In genomic region chr17:47142885-47143284, GRCm38 (mm10) we compare ENCODE assay signal across 8 mouse cellular contexts.
DNase-seq lines count a peak whose midpoint lies in the region; ATAC-seq and TF ChIP-seq lines count a peak whose summit lies in the region.

No protein-coding gene starts in this region.

- H3K4me2 ChIP-seq in embryonic facial prominence, embryonic 15.5 days (replicated peaks): peak overlapping the region; percentile 86
- peak overlapping the region; percentile 88 for H3K4me2 ChIP-seq in intestine, embryonic 16.5 days (ENCODE audit: low read depth, low read length)
- H3K4me2 ChIP-seq in neural tube, embryonic 12.5 days (replicated peaks): peak overlapping the region; percentile 84

- no peaks in the 10 kb centered on the region for H3K9me3 ChIP-seq in embryonic facial prominence, embryonic 15.5 days (replicated peaks)
- no peaks in the 10 kb centered on the region for H3K9me3 ChIP-seq in intestine, embryonic 16.5 days (ENCODE audit: control insufficient read depth, low read length)
- H3K9me3 ChIP-seq in neural tube, embryonic 12.5 days: no peaks in the 10 kb centered on the region

- peak overlapping the region; percentile 26 for H3K4me3 ChIP-seq in lung, adult 2 months (replicated peaks; ENCODE audit: extremely low read depth, low read depth, low read length)
- H3K4me3 ChIP-seq in embryonic facial prominence, embryonic 15.5 days (replicated peaks): peak overlapping the region; percentile 67
- peak overlapping the region; percentile 73 for H3K4me3 ChIP-seq in intestine, embryonic 16.5 days (ENCODE audit: low read length)
- peak overlapping the region; percentile 66 for H3K4me3 ChIP-seq in neural tube, embryonic 12.5 days

- no peaks in the 10 kb centered on the region for H3K36me3 ChIP-seq in embryonic facial prominence, embryonic 15.5 days
- no peaks in the 10 kb centered on the region for H3K36me3 ChIP-seq in intestine, embryonic 16.5 days (ENCODE audit: control insufficient read depth, insufficient read depth, low read length)
- H3K36me3 ChIP-seq in neural tube, embryonic 12.5 days: no peaks in the 10 kb centered on the region

- ATAC-seq in embryonic facial prominence, embryonic 15.5 days (ENCODE audit: insufficient number of reproducible peaks, low FRiP score, low TSS enrichment, low read depth): no peak
- no peak for ATAC-seq in intestine, embryonic 16.5 days
- ATAC-seq in neural tube, embryonic 12.5 days (ENCODE audit: low FRiP score, low read depth): no peak

- no peak for DNase-seq in lung, adult 2 months
- no peak for DNase-seq in lung, adult 18-20 months
- DNase-seq in layer of hippocampus, adult 9-10 months (ENCODE audit: low spot score): no peak
- DNase-seq in frontal cortex, postnatal 14 days (ENCODE audit: low spot score in 2 of 2): no peak
- no peak for DNase-seq in Muller cell, postnatal 12 days (ENCODE audit: inconsistent ontology term)

- H3K4me1 ChIP-seq in lung, adult 2 months (ENCODE audit: control insufficient read depth, insufficient read depth, low read length): peaks cover 13% of the 10 kb centered on the region
- H3K4me1 ChIP-seq in embryonic facial prominence, embryonic 15.5 days: peaks cover 55% of the 10 kb centered on the region
- peaks cover 34% of the 10 kb centered on the region for H3K4me1 ChIP-seq in intestine, embryonic 16.5 days (ENCODE audit: control insufficient read depth, insufficient read depth, low read length)
- H3K4me1 ChIP-seq in neural tube, embryonic 12.5 days: peaks cover 40% of the 10 kb centered on the region

- peak overlapping the region; percentile 99; the same call in 1 of the 2 replicates for H3K27ac ChIP-seq in embryonic facial prominence, embryonic 15.5 days (replicated peaks)
- peak overlapping the region; percentile 9; the same call in 1 of the 2 replicates for H3K27ac ChIP-seq in intestine, embryonic 16.5 days (ENCODE audit: low read length)
- H3K27ac ChIP-seq in neural tube, embryonic 12.5 days: no peak overlapping the region

- no peak for TF ChIP-seq CTCF in lung, adult 2 months (IDR thresholded peaks at IDR 0.05; ENCODE audit: insufficient read depth, low read length)

- TF ChIP-seq POLR2A in lung, adult 2 months (IDR thresholded peaks at IDR 0.05; ENCODE audit: borderline replicate concordance, extremely low read depth, low read depth, low read length): no peak

- H3K27me3 ChIP-seq in embryonic facial prominence, embryonic 15.5 days: no peaks in the 10 kb centered on the region
- H3K27me3 ChIP-seq in intestine, embryonic 16.5 days (replicated peaks; ENCODE audit: control insufficient read depth, insufficient read depth, low read length): no peaks in the 10 kb centered on the region
- H3K27me3 ChIP-seq in neural tube, embryonic 12.5 days (replicated peaks): 0 out of 2 replicates have a peak, but pooled peaks cover 4% of the 10 kb centered on the region

- no peak overlapping the region for H3K9ac ChIP-seq in embryonic facial prominence, embryonic 15.5 days
- H3K9ac ChIP-seq in intestine, embryonic 16.5 days (ENCODE audit: low read depth, low read length): peak overlapping the region; percentile 48; the same call in 1 of the 2 replicates
- H3K9ac ChIP-seq in neural tube, embryonic 12.5 days: no peak overlapping the region

- WGBS in lung, adult 2 months: 15% methylated on average over 7 of the region's 7 CpGs
- WGBS in embryonic facial prominence, embryonic 15.5 days: 8% methylated on average over 7 of the region's 7 CpGs
- WGBS in intestine, embryonic 16.5 days: 18% methylated on average over 7 of the region's 7 CpGs
- WGBS in neural tube, embryonic 12.5 days: 27% methylated on average over 7 of the region's 7 CpGs
